Mouse (Mus musculus) cortical plate, adult 2 months (tissue): ENCODE data around the gene Zyx. TPM values are rescaled to one million over a fixed set of nuclear protein-coding genes. Genes with fewer than 3 reads are reported as not detected.

Experiments used
- H3K27ac ChIP-seq: fragments of 200-500 bp; 2 replicates; pipeline ENCODE4 v1.5.1; 2012; ENCODE audit warnings: low read length, control low read depth, inconsistent platforms; ENCODE audit not compliant: insufficient read depth
- H3K4me1 ChIP-seq: fragments of 200-500 bp; 2 replicates; pipeline ENCODE4 v1.6.1; 2011; ENCODE audit warnings: low read length; ENCODE audit not compliant: control insufficient read depth, insufficient read depth
- H3K4me3 ChIP-seq: fragments of 200-500 bp; 2 replicates; pipeline ENCODE4 v1.5.1; 2011; ENCODE audit warnings: mild to moderate bottlenecking, low read length, control low read depth; ENCODE audit not compliant: insufficient read depth
- CTCF ChIP-seq: fragments of 200-500 bp; IDR thresholded peaks from 2 replicates; pipeline ENCODE4 v1.5.1; 2011; ENCODE audit warnings: mild to moderate bottlenecking, control low read depth, low read length; ENCODE audit not compliant: insufficient read depth; ENCODE audit errors: extremely low read depth
- POLR2A ChIP-seq: fragments of 200-500 bp; IDR thresholded peaks from 2 replicates; pipeline ENCODE4 v1.6.1; 2011; ENCODE audit warnings: mild to moderate bottlenecking, low read length, control low read depth; ENCODE audit not compliant: insufficient read depth; ENCODE audit errors: extremely low read depth
- polyA plus RNA-seq: library from polyadenylated mRNA; depleted of rRNA; stranded (reverse); fragments of >200 nt; gene quantifications from 2 replicates; pipeline ENCODE4 v1.2.3, GENCODE M21; 2012; rRNA removed

The Zyx gene
- polyA plus RNA-seq, 1 experiment, result 56.3 TPM

GRCm38 (mm10) chr6:42383360-42383759 lies 33.9 kb downstream of the Zyx start:
- no peak overlapping the region for H3K27ac ChIP-seq
- TF ChIP-seq POLR2A (no peak), CTCF (no peak)
- H3K4me3 ChIP-seq, result no peak overlapping the region
- H3K4me1 ChIP-seq, result no peaks in the 10 kb centered on the region

GRCm38 (mm10) chr6:42385635-42386034 lies 36.2 kb downstream of the Zyx start:
- TF ChIP-seq CTCF (no peak), POLR2A (no peak)
- Histone ChIP-seq H3K4me1 (peaks cover 1% of the 10 kb centered on the region; the same call in 1 of the 2 replicates), H3K4me3 (no peak overlapping the region), H3K27ac (no peak overlapping the region)

- TF ChIP-seq CTCF (no peak), POLR2A (no peak)
- Histone ChIP-seq H3K27ac (no peak overlapping the region), H3K4me3 (no peak overlapping the region), H3K4me1 (peaks cover 1% of the 10 kb centered on the region; the same call in 1 of the 2 replicates)
These were observed 42.4 kb downstream of the Zyx start for GRCm38 (mm10) chr6:42391796-42392330.

GRCm38 (mm10) chr6:42395960-42396809 lies 46.8 kb downstream of the Zyx start:
- TF ChIP-seq POLR2A, result no peak
- no peak for TF ChIP-seq CTCF
- Histone ChIP-seq H3K27ac (no peak overlapping the region), H3K4me1 (no peaks in the 10 kb centered on the region), H3K4me3 (no peak overlapping the region)

DNA sequence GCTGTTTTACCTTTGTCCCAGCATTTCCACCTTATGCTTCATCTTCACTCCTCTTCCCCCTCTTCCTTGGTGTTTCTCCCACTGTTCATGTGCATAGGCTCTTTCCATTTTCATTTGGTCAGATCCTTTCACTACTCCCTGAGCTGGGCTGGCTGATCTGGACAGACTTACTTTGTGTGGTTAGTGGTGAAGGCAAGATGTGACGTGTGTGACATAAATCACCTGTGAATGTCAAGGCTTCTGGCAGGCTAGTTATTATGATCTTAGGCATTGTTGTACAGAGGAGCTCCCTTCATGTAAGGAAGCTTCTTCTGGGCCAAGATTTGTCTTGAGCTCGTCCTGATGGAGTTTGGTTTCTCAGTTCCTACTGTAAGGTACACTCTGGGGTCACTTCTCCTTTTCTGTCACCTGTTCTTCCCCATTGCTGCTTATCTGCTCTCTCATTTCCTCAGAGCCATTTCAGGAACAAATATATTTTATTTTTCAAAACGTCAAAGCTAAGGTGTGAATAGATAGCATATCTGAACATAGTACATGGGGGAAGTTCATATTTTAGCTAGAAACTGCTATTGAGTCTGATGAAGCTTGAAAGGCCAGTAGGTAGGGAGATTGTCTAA lies 47.7 kb downstream of the Zyx start:
- H3K4me1 ChIP-seq, result no peaks in the 10 kb centered on the region
- no peak overlapping the region for H3K4me3 ChIP-seq
- no peak for TF ChIP-seq CTCF
- TF ChIP-seq POLR2A, result no peak
- no peak overlapping the region for H3K27ac ChIP-seq

- no peak for TF ChIP-seq POLR2A
- no peak for TF ChIP-seq CTCF
- no peak overlapping the region for H3K27ac ChIP-seq
- H3K4me1 ChIP-seq, result no peaks in the 10 kb centered on the region
- H3K4me3 ChIP-seq, result no peak overlapping the region
These were observed 48.9 kb downstream of the Zyx start for GRCm38 (mm10) chr6:42398285-42398684.

- no peak for TF ChIP-seq POLR2A
- no peak for TF ChIP-seq CTCF
- H3K4me3 ChIP-seq, result no peak overlapping the region
- no peak overlapping the region for H3K27ac ChIP-seq
- H3K4me1 ChIP-seq, result no peaks in the 10 kb centered on the region
These were observed 49.6 kb downstream of the Zyx start for GRCm38 (mm10) chr6:42398998-42399397.

- H3K4me3 ChIP-seq, result no peak within 1 kb of the TSS
- no peaks in the 10 kb centered on the region for H3K4me1 ChIP-seq
- TF ChIP-seq CTCF (no peak), POLR2A (no peak)
- no peak within 1 kb of the TSS for H3K27ac ChIP-seq
These were observed 50.5 kb downstream of the Zyx start, which contains the start of gene Tas2r143 for GRCm38 (mm10) chr6:42399938-42400337. Tas2r143 (plus strand) TSS chr6:42400238.

DNA sequence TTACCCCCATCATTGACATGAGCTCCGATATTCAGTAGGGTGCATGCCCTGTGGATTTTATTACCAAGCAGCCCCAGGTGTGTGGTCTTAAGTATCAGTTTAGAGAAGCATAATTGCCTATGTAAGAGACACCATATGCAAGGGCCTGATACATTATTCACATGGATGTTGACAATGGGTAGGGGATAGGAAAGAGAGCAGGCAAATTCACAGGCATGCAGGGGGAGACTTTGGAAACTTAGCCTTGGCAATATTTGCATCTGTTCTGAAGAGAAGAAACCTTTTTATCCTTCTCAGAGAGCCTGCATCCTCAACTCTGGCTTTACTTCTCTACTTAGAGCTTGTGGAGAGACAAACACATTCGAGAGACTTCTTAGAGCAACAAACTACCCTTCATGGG lies 55.7 kb downstream of the Zyx start, which contains the start of gene Tas2r135:
Gene Tas2r135, plus strand, starts transcription at position 301 of the 400 bp plus-strand sequence.
- no peaks in the 10 kb centered on the region for H3K4me1 ChIP-seq
- no peak for TF ChIP-seq CTCF
- no peak for TF ChIP-seq POLR2A
- no peak within 1 kb of the TSS for H3K27ac ChIP-seq
- no peak within 1 kb of the TSS for H3K4me3 ChIP-seq

Other genes starting within 250 kb of the Zyx start
- gene Tas2r139, start 208.7 kb upstream of the Zyx start, polyA plus RNA-seq, result not detected in 2 replicates
- gene Tas2r144, start 134.3 kb upstream of the Zyx start, polyA plus RNA-seq, result not detected in 2 replicates
- gene Gstk1, start 103.7 kb upstream of the Zyx start, polyA plus RNA-seq, result 26.1 and 27.9 TPM in 2 replicates
- not detected in 2 replicates for gene Tmem139, start 87.7 kb upstream of the Zyx start, polyA plus RNA-seq
- gene Casp2, start 84.6 kb upstream of the Zyx start, polyA plus RNA-seq, result 19.7 and 23.4 TPM in 2 replicates
- gene Clcn1, start 62.9 kb upstream of the Zyx start, polyA plus RNA-seq, result 6.3 and 6.8 TPM in 2 replicates
- gene Fam131b, start 25.0 kb upstream of the Zyx start, polyA plus RNA-seq, result 88.0 and 88.1 TPM in 2 replicates
- gene Epha1, start 23.6 kb downstream of the Zyx start, polyA plus RNA-seq, result 0.23 and 0.25 TPM in 2 replicates
- 0.11 and 0.13 TPM in 2 replicates for gene Tas2r143, start 50.6 kb downstream of the Zyx start, polyA plus RNA-seq
- gene Tas2r135, start 55.8 kb downstream of the Zyx start, polyA plus RNA-seq, result 0.19 TPM in 2 replicates
- gene Tas2r126, start 84.9 kb downstream of the Zyx start, polyA plus RNA-seq, result 0.10 TPM in 1 of 2 replicates, not detected in the other
- not detected in 2 replicates for gene Olfr458, start 115.6 kb downstream of the Zyx start, polyA plus RNA-seq
- gene Olfr457, start 126.7 kb downstream of the Zyx start, polyA plus RNA-seq, result not detected in 2 replicates
- not detected in 2 replicates for gene Olfr456, start 137.6 kb downstream of the Zyx start, polyA plus RNA-seq
- not detected in 2 replicates for gene Olfr455, start 198.0 kb downstream of the Zyx start, polyA plus RNA-seq
- gene Tcaf3, start 248.1 kb downstream of the Zyx start, polyA plus RNA-seq, result not detected in 2 replicates